Mouse (Mus musculus) lung, postnatal 0 days (tissue): ENCODE data around the gene H2-M10.1.

ENCODE experiments used
- CTCF ChIP-seq: IDR thresholded peaks from 2 replicates; pipeline ENCODE4 v1.5.1; 2016; ENCODE audit warnings: antibody characterized with exemption, mild to moderate bottlenecking
- EP300 ChIP-seq: IDR thresholded peaks from 2 replicates; pipeline ENCODE4 v1.6.1; 2016; ENCODE audit warnings: antibody characterized with exemption, mild to moderate bottlenecking, control low read depth

- TF ChIP-seq CTCF (no peak), EP300 (no peak)
Observed at GRCm38 (mm10) chr17:36286390-36286789, 39.6 kb downstream of the H2-M10.1 start, which contains the start of gene H2-M10.2.
